Mouse (Mus musculus) G1E (cell line): ENCODE results near the gene Calm1.

ENCODE experiments used
- CTCF ChIP-seq: IDR thresholded peaks from 2 replicates; pipeline ENCODE4 v1.5.1; 2012; ENCODE audit warnings: low read depth, low read length, inconsistent platforms, mixed read lengths
- GATA1 ChIP-seq: IDR thresholded peaks from 2 replicates; pipeline ENCODE4 v1.6.1; 2012; ENCODE audit warnings: borderline replicate concordance, low read length, inconsistent platforms, mixed read lengths
- TAL1 ChIP-seq: conservative IDR thresholded peaks from 2 replicates; pipeline ENCODE4 v1.6.1; 2012; ENCODE audit warnings: low read depth, low read length, inconsistent platforms, mixed read lengths

DNA sequence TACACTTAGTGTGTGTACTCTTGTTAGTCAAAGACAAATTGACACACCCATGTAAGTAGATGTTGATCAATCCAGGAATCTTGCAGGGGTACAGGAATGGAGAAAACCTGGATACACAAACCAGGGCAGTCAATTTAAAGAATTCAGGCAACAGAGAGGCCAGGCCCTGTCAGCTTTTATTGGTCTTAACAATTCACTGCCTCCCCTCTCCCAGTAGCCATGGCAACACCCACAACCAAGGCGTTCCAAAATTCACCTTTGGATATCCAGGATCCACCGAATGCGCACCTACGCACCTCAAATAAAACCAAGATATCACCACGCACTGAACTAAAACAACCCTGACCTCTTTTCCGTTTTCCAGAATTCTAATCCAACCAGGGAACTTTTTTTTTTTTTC, 12.9 kb upstream of the Calm1 start:
- no peak for TF ChIP-seq GATA1
- TF ChIP-seq CTCF, result no peak
- no peak for TF ChIP-seq TAL1
